Mouse (Mus musculus) neural tube, embryonic 10.5 days (tissue): Measurements from ENCODE around the gene Sec63.
A peak's percentile ranks its signal among the peaks of the same experiment; 100 is the strongest.

Experiments
- DNase-seq: peaks from one replicate; pipeline ENCODE4 v3.0.0-alpha.2; 2017; ENCODE audit warnings: low spot score; ENCODE audit errors: extremely low spot score

The Sec63 gene

DNA sequence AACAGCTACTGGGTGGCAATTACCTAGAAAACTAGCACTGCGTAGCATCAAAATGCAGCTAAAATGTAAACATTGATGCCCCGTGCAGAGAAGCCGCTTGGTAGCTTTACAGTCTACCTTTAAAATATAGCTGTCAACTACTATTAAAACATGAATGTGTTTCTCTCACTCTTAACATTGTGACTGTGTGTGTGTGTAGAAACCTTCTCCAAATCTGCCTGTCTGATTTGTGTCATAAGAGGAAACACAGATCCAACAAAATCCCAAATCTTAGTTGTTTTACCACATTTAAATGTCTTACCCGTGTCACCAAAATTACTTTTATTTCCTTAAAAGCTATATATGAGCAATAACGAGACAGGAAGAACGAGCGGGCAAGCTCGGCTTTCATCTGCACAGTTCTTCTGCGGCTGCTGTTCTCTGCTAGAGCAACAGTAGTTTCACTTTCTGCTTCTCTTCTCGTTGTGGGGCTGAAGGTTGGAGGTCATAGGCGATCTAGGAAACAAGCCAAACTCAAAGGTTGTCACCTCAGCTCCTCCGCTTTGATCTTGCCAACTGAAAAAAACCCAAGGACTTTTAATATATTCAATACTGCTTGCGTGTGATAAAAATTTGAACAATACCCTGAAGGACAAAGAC, 100.9 kb downstream of the Sec63 start:
- no peak for DNase-seq

DNA sequence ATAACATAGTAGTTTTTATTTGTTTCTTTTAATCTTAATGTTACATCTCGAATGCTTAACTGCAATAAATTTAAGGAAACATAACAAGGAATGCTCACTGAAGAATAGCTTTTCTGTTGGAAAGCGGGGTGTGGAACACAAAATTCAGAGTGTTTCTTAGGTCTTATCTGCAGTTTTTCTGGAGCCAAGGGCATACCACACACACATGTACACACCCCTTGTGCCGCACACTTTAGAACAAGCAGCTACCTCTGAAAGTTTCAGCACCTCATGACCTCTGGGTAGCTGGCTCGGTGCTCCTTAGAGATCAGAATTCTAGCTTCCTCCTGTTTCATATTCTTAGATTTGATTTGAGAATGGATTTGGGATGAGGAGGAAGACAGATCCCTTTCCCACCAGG, 101.5 kb downstream of the Sec63 start:
- DNase-seq = no peak

DNA sequence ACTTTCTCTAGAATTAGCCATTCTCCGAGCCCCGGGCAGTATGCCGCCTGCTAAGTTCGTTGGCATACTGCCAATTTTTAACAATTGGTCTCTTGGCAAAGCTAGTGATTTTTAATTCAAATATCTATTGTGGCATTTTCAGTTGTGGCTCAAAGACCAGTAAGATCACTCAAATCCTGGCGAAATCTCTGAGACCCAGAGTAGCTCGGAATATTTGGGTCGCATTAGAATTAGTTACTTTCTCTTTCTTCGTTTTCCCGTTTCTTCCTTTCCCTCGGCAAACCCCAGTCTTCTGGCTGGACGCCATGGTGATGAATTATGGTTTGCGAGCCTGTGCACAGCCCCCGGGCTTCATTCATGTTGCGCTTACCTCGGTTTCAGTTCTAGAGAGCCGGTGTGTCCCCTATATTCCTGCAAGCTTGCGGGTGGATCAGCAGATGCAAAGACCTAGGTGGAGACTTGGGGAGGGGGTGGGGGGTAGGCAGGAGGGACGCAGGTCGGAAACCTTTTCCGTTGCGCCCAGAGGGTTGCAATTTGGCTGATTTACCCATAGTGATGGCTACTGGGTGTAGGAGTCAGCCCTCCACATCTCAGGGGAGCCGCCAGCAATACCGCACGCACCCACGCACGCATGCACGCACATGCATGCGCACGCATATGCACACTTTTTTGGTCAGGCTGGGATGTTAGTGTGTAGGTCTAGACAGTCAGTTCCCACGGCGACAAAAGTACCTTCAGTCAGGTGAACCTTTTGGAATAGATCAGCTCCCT, 102.5 kb downstream of the Sec63 start:
- no peak for DNase-seq

DNA sequence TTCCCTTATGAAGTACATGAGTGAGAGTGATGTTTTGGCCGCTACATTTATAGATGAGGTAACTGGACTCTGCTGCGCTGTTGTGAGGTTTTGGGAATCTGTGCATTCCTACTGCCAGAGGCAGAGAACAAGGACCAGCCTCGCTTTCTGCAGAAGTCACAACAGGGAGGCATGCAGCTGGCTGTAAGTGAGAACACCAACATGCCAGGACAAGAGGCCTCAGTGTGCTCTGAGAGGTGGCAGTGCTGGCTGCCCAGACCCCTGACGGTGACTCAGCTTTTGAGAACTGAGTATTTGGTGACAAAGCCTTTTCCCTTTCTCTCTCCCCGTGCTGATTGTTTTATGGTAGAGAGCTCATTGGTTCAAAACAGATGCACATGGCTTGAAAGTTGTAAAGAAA, 103.4 kb downstream of the Sec63 start:
- peak; percentile 22 for DNase-seq

DNA sequence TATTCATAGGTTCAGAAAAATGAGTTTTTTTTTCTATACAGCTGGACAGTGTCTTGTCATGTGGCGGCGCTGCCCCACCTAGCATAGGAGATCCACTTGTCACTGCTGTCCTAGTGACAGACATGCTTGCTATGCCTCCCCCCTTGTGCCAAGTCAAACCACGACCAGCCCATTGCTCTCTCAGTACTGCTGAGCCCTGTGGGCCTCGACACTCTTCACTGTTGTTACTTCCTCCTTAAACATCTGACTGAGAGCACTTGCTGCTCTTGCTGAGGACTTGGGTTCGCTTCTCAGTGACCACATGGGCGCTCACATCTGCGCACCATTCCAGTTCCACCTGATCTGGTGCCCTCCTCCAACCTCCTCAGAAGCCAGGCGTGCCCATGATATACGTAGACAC, 107.1 kb downstream of the Sec63 start:
- DNase-seq = no peak

DNA sequence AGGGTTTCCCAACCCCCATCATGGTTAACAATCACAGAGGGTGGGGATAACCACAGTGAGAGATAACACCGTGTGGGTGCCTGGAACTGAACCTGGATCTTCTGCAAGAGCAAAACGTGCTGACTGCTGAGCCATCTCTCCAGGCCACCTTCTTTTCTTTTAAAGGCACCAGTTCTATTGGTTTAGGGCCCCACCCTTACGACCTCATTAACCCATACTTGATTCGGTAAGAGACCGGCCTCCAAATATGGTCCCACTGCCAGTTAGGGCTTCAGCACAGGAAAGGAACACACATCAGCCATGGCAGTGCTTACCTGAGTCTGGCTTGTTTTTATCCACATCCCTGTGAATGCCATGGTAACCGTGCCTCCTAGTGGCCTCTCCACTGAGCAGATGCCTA, 108.2 kb downstream of the Sec63 start:
- no peak for DNase-seq

DNA sequence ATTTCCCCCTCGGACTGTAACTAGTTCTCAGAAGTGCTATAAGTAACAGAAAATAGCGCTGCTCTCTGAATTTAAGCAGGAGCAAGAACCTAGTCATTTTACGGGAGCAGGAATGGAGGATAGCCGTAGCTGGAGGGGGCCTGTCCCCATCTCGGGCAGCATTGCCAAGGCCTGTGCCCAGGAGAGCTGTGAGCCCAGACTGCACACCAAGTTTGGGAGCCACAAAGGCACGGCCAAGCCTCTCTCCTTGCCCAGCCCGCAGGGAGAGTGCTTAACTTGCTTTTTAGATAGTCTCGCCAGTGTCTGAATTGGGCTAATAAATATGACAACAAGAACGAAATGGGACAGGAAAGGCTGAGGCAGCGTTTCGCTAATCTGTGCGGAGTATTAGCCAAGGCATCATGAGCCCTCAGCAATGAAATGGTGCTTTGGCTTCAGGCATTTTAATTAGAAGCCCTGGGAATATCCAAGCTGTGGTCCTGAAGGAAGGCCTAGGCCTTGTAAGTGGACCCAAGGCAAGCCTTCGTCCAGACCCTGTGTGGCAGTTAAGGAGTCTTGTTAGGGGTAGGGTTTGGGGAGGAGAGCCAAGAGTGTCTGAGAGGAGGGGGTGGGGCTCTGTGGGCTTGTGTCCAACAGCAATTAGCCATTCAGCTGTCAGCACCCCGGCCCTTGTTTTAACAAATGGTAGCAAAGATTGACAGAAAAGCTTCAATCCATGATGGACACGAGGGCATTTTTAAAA, 111.1 kb downstream of the Sec63 start:
- no peak for DNase-seq

DNA sequence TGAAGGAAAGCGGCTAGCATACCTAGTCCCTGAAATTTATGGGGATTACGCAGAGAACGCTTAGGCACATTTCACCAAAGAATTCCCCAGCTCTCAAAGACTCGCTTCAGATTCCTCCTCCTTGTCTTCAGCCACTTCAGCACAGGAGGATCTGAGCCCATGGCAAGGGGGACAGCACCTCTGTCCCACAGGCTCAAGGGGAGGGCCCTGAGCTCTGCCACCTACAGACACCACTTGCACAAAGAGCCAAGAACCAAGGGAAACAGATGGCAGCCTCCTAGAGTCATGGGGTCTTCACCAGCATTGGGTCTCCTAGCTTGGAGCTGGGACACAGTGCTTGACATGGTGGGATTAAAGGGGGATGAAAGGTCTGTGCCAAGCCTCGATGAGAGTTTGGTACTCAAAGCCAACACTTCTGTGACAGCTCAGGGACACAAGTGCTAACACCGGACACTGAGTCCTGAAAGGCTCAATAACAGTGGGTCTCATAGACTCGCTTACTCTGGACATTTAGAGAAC, 111.8 kb downstream of the Sec63 start:
- DNase-seq = no peak

DNA sequence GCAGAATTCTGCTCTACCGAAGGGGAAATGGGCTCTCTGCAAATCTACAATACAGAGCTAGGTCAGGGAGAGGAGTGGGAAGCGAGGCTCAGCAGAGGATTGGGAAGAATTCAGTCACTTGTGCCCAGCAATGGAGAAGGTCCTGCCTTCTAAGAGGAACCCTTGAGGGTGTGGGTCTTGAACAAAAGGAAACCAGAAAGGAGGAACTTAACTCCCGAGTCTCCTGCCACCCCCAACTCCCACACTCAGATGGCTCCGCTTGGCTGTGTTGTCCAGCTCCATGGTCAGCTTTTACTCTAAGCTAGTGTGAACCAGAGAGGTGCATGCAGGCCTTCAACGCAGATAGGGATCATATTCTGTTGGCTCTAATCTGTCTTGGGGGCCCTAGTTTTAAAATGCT, 114.9 kb downstream of the Sec63 start:
- no peak for DNase-seq

DNA sequence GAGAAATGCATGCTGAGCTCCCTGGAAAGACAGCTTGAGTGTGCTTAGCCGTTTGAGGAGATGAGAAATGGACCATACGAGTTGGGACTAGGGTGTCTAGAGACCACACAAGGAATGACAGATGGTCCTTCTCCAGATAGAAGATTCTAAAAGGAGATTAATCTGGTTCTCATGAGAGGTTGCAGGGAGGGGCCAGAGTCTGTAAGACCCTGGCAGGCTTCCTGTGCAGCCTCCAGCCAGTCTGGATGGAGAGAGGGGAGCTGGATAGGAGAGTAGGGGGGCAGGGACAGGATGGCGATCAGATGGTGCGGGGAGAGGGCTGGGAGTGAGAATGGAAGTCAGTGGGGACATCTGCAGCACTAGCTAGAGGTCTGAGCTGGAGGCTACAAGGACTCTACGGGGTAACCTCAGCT, 118.0 kb downstream of the Sec63 start:
- no peak for DNase-seq

DNA sequence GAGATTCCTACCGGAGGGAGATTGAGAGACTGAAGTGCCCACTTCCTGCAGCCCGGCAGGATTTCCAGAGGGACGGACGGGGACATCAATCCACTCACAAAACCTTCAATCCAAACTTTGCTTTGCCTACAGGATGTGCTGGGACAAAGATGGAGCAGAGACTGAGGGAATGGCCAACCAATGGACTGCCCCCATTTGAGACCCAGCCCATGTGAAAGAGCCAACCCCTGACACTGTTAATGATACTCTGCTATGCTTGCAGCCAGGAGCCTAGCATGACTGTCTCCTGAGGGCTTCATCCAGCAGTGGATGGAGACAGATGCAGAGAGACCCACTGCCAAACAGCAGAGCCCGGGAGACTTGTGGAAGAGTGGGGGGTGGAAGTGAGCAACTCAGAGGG, 118.4 kb downstream of the Sec63 start:
- no peak for DNase-seq
